Mouse (Mus musculus) liver, embryonic 12.5 days (tissue): ENCODE measurements around the gene Tcerg1l. TPM values are rescaled to one million over a fixed set of nuclear protein-coding genes. Genes with fewer than 3 reads are reported as not detected.

Experiments used
- ATAC-seq: fragments of 200-750 bp; cut with Nextera tagmentation; 2 replicates; pipeline ENCODE4 v1.8.0; 2017; ENCODE audit warnings: moderate number of reproducible peaks, mild to moderate bottlenecking, moderate library complexity
- H3K27ac ChIP-seq: fragments of 300-500 bp; sonication (generic); 2 replicates; pipeline ENCODE4 v1.5.1; 2016; ENCODE audit warnings: mild to moderate bottlenecking
- H3K27me3 ChIP-seq: fragments of 300-500 bp; sonication (generic); replicated peaks from 2 replicates; pipeline ENCODE4 v1.6.1; 2016; ENCODE audit warnings: mild to moderate bottlenecking, moderate library complexity
- H3K36me3 ChIP-seq: fragments of 300-500 bp; sonication (generic); 2 replicates; pipeline ENCODE4 v1.6.1; 2016; ENCODE audit warnings: mild to moderate bottlenecking, moderate library complexity
- H3K4me1 ChIP-seq: fragments of 300-500 bp; sonication (generic); 2 replicates; pipeline ENCODE4 v1.6.1; 2016
- H3K4me2 ChIP-seq: fragments of 300-500 bp; sonication (generic); 2 replicates; pipeline ENCODE4 v1.6.1; 2016; ENCODE audit warnings: mild to moderate bottlenecking, moderate library complexity
- H3K4me3 ChIP-seq: fragments of 300-500 bp; sonication (generic); 2 replicates; pipeline ENCODE4 v1.5.1; 2016; ENCODE audit warnings: mild to moderate bottlenecking, moderate library complexity
- H3K9ac ChIP-seq: fragments of 300-500 bp; sonication (generic); 2 replicates; pipeline ENCODE4 v1.6.1; 2016; ENCODE audit warnings: mild to moderate bottlenecking, moderate library complexity
- H3K9me3 ChIP-seq: fragments of 300-500 bp; sonication (generic); replicated peaks from 2 replicates; pipeline ENCODE4 v1.6.1; 2016; ENCODE audit warnings: mild to moderate bottlenecking, moderate library complexity
- WGBS: fragments of 180-500 bp; shearing (Covaris S2); methylation state at CpG from one replicate; pipeline ENCODE4 v1.1.7; 2016; ENCODE audit not compliant: insufficient replicate concordance; 5-methylcytosine and 5-hydroxymethylcytosine counted together
- polyA plus RNA-seq: library from polyadenylated mRNA; unstranded; fragments of >200 nt; fragmentation: Nextera tagmentation; extraction: Ambion mirVana; gene quantifications from 2 replicates; pipeline ENCODE4 v1.2.1, GENCODE M21; 2016

The Tcerg1l gene
- polyA plus RNA-seq, 1 experiment from 2014 or later = 0.17 TPM

GRCm38 (mm10) chr7:138396109-138396862, 1.2 kb downstream of the Tcerg1l start:
- Histone ChIP-seq H3K27me3 (peaks cover 51% of the 10 kb centered on the region), H3K27ac (no peak overlapping the region), H3K9ac (no peak overlapping the region), H3K9me3 (no peaks in the 10 kb centered on the region), H3K4me3 (no peak overlapping the region), H3K4me1 (no peaks in the 10 kb centered on the region), H3K4me2 (no peak overlapping the region), H3K36me3 (no peaks in the 10 kb centered on the region)
- 36% methylated on average over 13 of the region's 13 CpGs for WGBS
- no peak for ATAC-seq

GRCm38 (mm10) chr7:138389941-138390340, 7.6 kb downstream of the Tcerg1l start:
- whole genome bisulfite sequencing = 69% methylated on average over 6 of the region's 6 CpGs
- Histone ChIP-seq H3K27ac (no peak overlapping the region), H3K27me3 (no peaks in the 10 kb centered on the region; the same call in 1 of the 2 replicates), H3K4me1 (no peaks in the 10 kb centered on the region), H3K4me2 (no peak overlapping the region), H3K9ac (no peak overlapping the region), H3K4me3 (no peak overlapping the region), H3K36me3 (no peaks in the 10 kb centered on the region), H3K9me3 (no peaks in the 10 kb centered on the region)
- no peak for ATAC-seq

GRCm38 (mm10) chr7:138389071-138389470, 8.5 kb downstream of the Tcerg1l start:
- H3K27me3 ChIP-seq = no peaks in the 10 kb centered on the region; the same call in 1 of the 2 replicates
- no peak overlapping the region for H3K4me3 ChIP-seq
- no peaks in the 10 kb centered on the region for H3K36me3 ChIP-seq
- H3K27ac ChIP-seq = no peak overlapping the region
- no peak overlapping the region for H3K4me2 ChIP-seq
- H3K9ac ChIP-seq = no peak overlapping the region
- WGBS = 57% methylated on average over 3 of the region's 3 CpGs
- H3K4me1 ChIP-seq = no peaks in the 10 kb centered on the region
- ATAC-seq = no peak
- H3K9me3 ChIP-seq = no peaks in the 10 kb centered on the region

- 75% methylated on average over 3 of the region's 3 CpGs for WGBS
Measured at GRCm38 (mm10) chr7:138379221-138379620, 18.3 kb downstream of the Tcerg1l start.

GRCm38 (mm10) chr7:138378546-138378945, 19.0 kb downstream of the Tcerg1l start:
- no peaks in the 10 kb centered on the region for H3K9me3 ChIP-seq
- no peak overlapping the region for H3K4me2 ChIP-seq
- H3K27me3 ChIP-seq = no peaks in the 10 kb centered on the region
- H3K4me3 ChIP-seq = no peak overlapping the region
- no peak for ATAC-seq
- WGBS = 63% methylated on average over 4 of the region's 4 CpGs
- no peak overlapping the region for H3K9ac ChIP-seq
- no peaks in the 10 kb centered on the region for H3K36me3 ChIP-seq
- no peaks in the 10 kb centered on the region for H3K4me1 ChIP-seq
- no peak overlapping the region for H3K27ac ChIP-seq

More at GRCm38 (mm10) chr7:138379221-138379620, 18.3 kb downstream of the Tcerg1l start:
- H3K9me3 ChIP-seq = no peaks in the 10 kb centered on the region
- no peak overlapping the region for H3K9ac ChIP-seq
- H3K27me3 ChIP-seq = no peaks in the 10 kb centered on the region
- ATAC-seq = no peak
- no peak overlapping the region for H3K4me3 ChIP-seq
- no peaks in the 10 kb centered on the region for H3K4me1 ChIP-seq
- no peak overlapping the region for H3K4me2 ChIP-seq
- H3K36me3 ChIP-seq = no peaks in the 10 kb centered on the region
- no peak overlapping the region for H3K27ac ChIP-seq

GRCm38 (mm10) chr7:138375573-138375972, 22.0 kb downstream of the Tcerg1l start:
- no peak for ATAC-seq
- Histone ChIP-seq H3K4me1 (no peaks in the 10 kb centered on the region), H3K4me2 (no peak overlapping the region), H3K27me3 (no peaks in the 10 kb centered on the region), H3K9ac (no peak overlapping the region), H3K27ac (no peak overlapping the region), H3K4me3 (no peak overlapping the region), H3K9me3 (no peaks in the 10 kb centered on the region), H3K36me3 (no peaks in the 10 kb centered on the region)
- WGBS = 41% methylated on average over 7 of the region's 7 CpGs

GRCm38 (mm10) chr7:138374376-138374775, 23.2 kb downstream of the Tcerg1l start:
- Histone ChIP-seq H3K9ac (no peak overlapping the region), H3K9me3 (no peaks in the 10 kb centered on the region), H3K27ac (no peak overlapping the region), H3K4me2 (no peak overlapping the region), H3K36me3 (no peaks in the 10 kb centered on the region), H3K4me1 (no peaks in the 10 kb centered on the region), H3K27me3 (no peaks in the 10 kb centered on the region), H3K4me3 (no peak overlapping the region)
- 49% methylated on average over 7 of the region's 7 CpGs for WGBS
- ATAC-seq = no peak

- H3K27me3 ChIP-seq = no peaks in the 10 kb centered on the region
- H3K4me2 ChIP-seq = no peak overlapping the region
- no peak for ATAC-seq
- no peak overlapping the region for H3K9ac ChIP-seq
- no peaks in the 10 kb centered on the region for H3K4me1 ChIP-seq
- no peak overlapping the region for H3K4me3 ChIP-seq
- WGBS = 58% methylated on average over 5 of the region's 5 CpGs
- no peak overlapping the region for H3K27ac ChIP-seq
- no peaks in the 10 kb centered on the region for H3K9me3 ChIP-seq
- H3K36me3 ChIP-seq = no peaks in the 10 kb centered on the region
Measured at GRCm38 (mm10) chr7:138373530-138373929, 24.0 kb downstream of the Tcerg1l start.

GRCm38 (mm10) chr7:138367570-138367969, 30.0 kb downstream of the Tcerg1l start:
- 75% methylated on average over 7 of the region's 7 CpGs for WGBS

GRCm38 (mm10) chr7:138365519-138365918, 32.0 kb downstream of the Tcerg1l start:
- Histone ChIP-seq H3K9me3 (no peaks in the 10 kb centered on the region), H3K27ac (no peak overlapping the region), H3K4me1 (no peaks in the 10 kb centered on the region), H3K9ac (no peak overlapping the region), H3K36me3 (no peaks in the 10 kb centered on the region), H3K4me2 (no peak overlapping the region), H3K4me3 (no peak overlapping the region), H3K27me3 (no peaks in the 10 kb centered on the region)
- WGBS = 35% methylated on average over 8 of the region's 8 CpGs
- no peak for ATAC-seq

More at GRCm38 (mm10) chr7:138367570-138367969, 30.0 kb downstream of the Tcerg1l start:
- H3K4me3 ChIP-seq = no peak overlapping the region
- no peaks in the 10 kb centered on the region for H3K27me3 ChIP-seq
- no peak for ATAC-seq
- no peak overlapping the region for H3K27ac ChIP-seq
- H3K4me2 ChIP-seq = no peak overlapping the region
- H3K9me3 ChIP-seq = no peaks in the 10 kb centered on the region
- H3K9ac ChIP-seq = no peak overlapping the region
- no peaks in the 10 kb centered on the region for H3K36me3 ChIP-seq
- H3K4me1 ChIP-seq = no peaks in the 10 kb centered on the region

- ATAC-seq = no peak
- Histone ChIP-seq H3K27ac (no peak overlapping the region), H3K4me3 (no peak overlapping the region), H3K9ac (no peak overlapping the region), H3K27me3 (no peaks in the 10 kb centered on the region), H3K4me1 (no peaks in the 10 kb centered on the region), H3K9me3 (no peaks in the 10 kb centered on the region), H3K36me3 (no peaks in the 10 kb centered on the region), H3K4me2 (no peak overlapping the region)
- 68% methylated on average over 8 of the region's 8 CpGs for WGBS
Measured at GRCm38 (mm10) chr7:138357475-138357874, 40.1 kb downstream of the Tcerg1l start.

GRCm38 (mm10) chr7:138356655-138357449, 40.7 kb downstream of the Tcerg1l start:
- ATAC-seq = no peak
- H3K4me3 ChIP-seq = no peak overlapping the region
- no peak overlapping the region for H3K9ac ChIP-seq
- H3K9me3 ChIP-seq = no peaks in the 10 kb centered on the region
- no peaks in the 10 kb centered on the region for H3K36me3 ChIP-seq
- no peaks in the 10 kb centered on the region for H3K27me3 ChIP-seq
- 25% methylated on average over 2 of the region's 2 CpGs for WGBS
- H3K4me2 ChIP-seq = no peak overlapping the region
- no peaks in the 10 kb centered on the region for H3K4me1 ChIP-seq
- no peak overlapping the region for H3K27ac ChIP-seq
